Mouse (Mus musculus) intestine, embryonic 14.5 days (tissue): ENCODE results near the gene 4930555G01Rik. TPM values are rescaled to one million over a fixed set of nuclear protein-coding genes. Genes with fewer than 3 reads are reported as not detected.
"Not testable (repeated sequence)": the region's sequence is repeated elsewhere in the genome, so short reads cannot be mapped to it uniquely, and the experiment has no call there.

Source experiments
- ATAC-seq: fragments of 200-750 bp; cut with Nextera tagmentation; replicated peaks from 2 replicates; pipeline ENCODE4 v1.8.0; 2017; ENCODE audit warnings: low read depth, moderate number of reproducible peaks, moderate TSS enrichment, moderate library complexity; ENCODE audit not compliant: low FRiP score, low TSS enrichment
- DNase-seq: peaks from one replicate; pipeline ENCODE4 v3.0.0-alpha.2; 2018; ENCODE audit warnings: low spot score
- H3K27ac ChIP-seq: fragments of 300-500 bp; sonication (generic); 2 replicates; pipeline ENCODE4 v1.5.1; 2014; ENCODE audit warnings: low read depth, mild to moderate bottlenecking, control low read depth
- H3K27me3 ChIP-seq: fragments of 300-500 bp; sonication (generic); replicated peaks from 2 replicates; pipeline ENCODE4 v1.6.1; 2014; ENCODE audit warnings: low read length, control low read depth; ENCODE audit not compliant: control insufficient read depth, insufficient read depth
- H3K36me3 ChIP-seq: fragments of 300-500 bp; sonication (generic); 2 replicates; pipeline ENCODE4 v1.6.1; 2014; ENCODE audit warnings: low read length, control low read depth; ENCODE audit not compliant: control insufficient read depth, insufficient read depth
- H3K4me1 ChIP-seq: fragments of 300-500 bp; sonication (generic); replicated peaks from 2 replicates; pipeline ENCODE4 v1.6.1; 2014; ENCODE audit warnings: low read length, control low read depth, mixed read lengths; ENCODE audit not compliant: control insufficient read depth, insufficient read depth
- H3K4me2 ChIP-seq: fragments of 300-500 bp; sonication (generic); 2 replicates; pipeline ENCODE4 v1.6.1; 2014; ENCODE audit warnings: low read length
- H3K4me3 ChIP-seq: fragments of 300-500 bp; sonication (generic); 2 replicates; pipeline ENCODE4 v1.5.1; 2014; ENCODE audit warnings: low read depth, low read length, control low read depth, mixed read lengths
- H3K9ac ChIP-seq: fragments of 300-500 bp; sonication (generic); 2 replicates; pipeline ENCODE4 v1.6.1; 2014; ENCODE audit warnings: mild to moderate bottlenecking, low read length
- H3K9me3 ChIP-seq: fragments of 300-500 bp; sonication (generic); 2 replicates; pipeline ENCODE4 v1.6.1; 2016; ENCODE audit warnings: low read length, control low read depth; ENCODE audit not compliant: control insufficient read depth
- WGBS: fragments of 180-500 bp; shearing (Covaris S2); extraction: QIAGEN DNeasy Blood & Tissue Kit; methylation state at CpG from one replicate; pipeline ENCODE4 v1.1.7; 2014; 5-methylcytosine and 5-hydroxymethylcytosine counted together
- polyA plus RNA-seq: library from polyadenylated mRNA; unstranded; fragments of >200 nt; fragmentation: Nextera tagmentation; extraction: Ambion mirVana; gene quantifications from 2 replicates; pipeline ENCODE4 v1.2.1, GENCODE M21; 2014

4930555G01Rik gene
- not detected in 2 replicates for polyA plus RNA-seq

- not testable (repeated sequence) for H3K4me1 ChIP-seq, H3K27me3 ChIP-seq, DNase-seq, H3K36me3 ChIP-seq, ATAC-seq, H3K4me2 ChIP-seq, H3K9ac ChIP-seq, H3K4me3 ChIP-seq, H3K9me3 ChIP-seq, H3K27ac ChIP-seq
- no CpG with 5 or more reads among the region's 3 CpGs for WGBS
Measured at GRCm38 (mm10) chr14:5050329-5050728, at the start of gene 4930555G01Rik. 4930555G01Rik (plus strand) TSS chr14:5050629.

- not testable (repeated sequence) for DNase-seq
Measured at GRCm38 (mm10) chr14:5015591-5015990, 34.8 kb upstream of the 4930555G01Rik start, which contains the start of gene Gm3298. Gm3298 (plus strand) TSS chr14:5015891.

GRCm38 (mm10) chr14:5070611-5071490, 20.4 kb downstream of the 4930555G01Rik start, which contains the start of gene Gm8281:
Gm8281 (plus strand) TSS chr14:5071040.
- Histone ChIP-seq H3K4me2 (peak within 1 kb of the TSS; percentile 48), H3K4me3 (peak within 1 kb of the TSS; percentile 31)
- not testable (repeated sequence) for ATAC-seq, H3K27me3 ChIP-seq, H3K4me1 ChIP-seq, H3K9me3 ChIP-seq, H3K36me3 ChIP-seq, H3K9ac ChIP-seq, H3K27ac ChIP-seq
- WGBS, result 2% methylated on average over 20 of the region's 63 CpGs
- DNase-seq, result peak; percentile 62

More at GRCm38 (mm10) chr14:5015591-5015990, 34.8 kb upstream of the 4930555G01Rik start, which contains the start of gene Gm3298:
- H3K4me1 ChIP-seq, ATAC-seq, H3K9me3 ChIP-seq, H3K27ac ChIP-seq, H3K4me2 ChIP-seq, H3K4me3 ChIP-seq, H3K9ac ChIP-seq, H3K36me3 ChIP-seq, H3K27me3 ChIP-seq: not testable (repeated sequence)
- WGBS, result no CpG with 5 or more reads among the region's 2 CpGs

Other genes starting within 250 kb of the 4930555G01Rik start
- not detected in 2 replicates for gene Gm3269, start 212.5 kb upstream of the 4930555G01Rik start, polyA plus RNA-seq
- 0.64 and 0.89 TPM in 2 replicates for gene Gm3264, start 195.1 kb upstream of the 4930555G01Rik start, polyA plus RNA-seq
- gene Gm3278, start 158.2 kb upstream of the 4930555G01Rik start, polyA plus RNA-seq, result not detected in 2 replicates
- not detected in 2 replicates for gene Gm8297, start 66.7 kb upstream of the 4930555G01Rik start, polyA plus RNA-seq
- gene Gm3298, start 34.7 kb upstream of the 4930555G01Rik start, polyA plus RNA-seq, result not detected in 2 replicates
- 1.3 and 1.5 TPM in 2 replicates for gene Gm8281, start 20.4 kb downstream of the 4930555G01Rik start, polyA plus RNA-seq
- not detected in 2 replicates for gene Gm8279, start 80.9 kb downstream of the 4930555G01Rik start, polyA plus RNA-seq
- not detected in 2 replicates for gene Gm3317, start 113.9 kb downstream of the 4930555G01Rik start, polyA plus RNA-seq
- gene Gm8271, start 135.2 kb downstream of the 4930555G01Rik start, polyA plus RNA-seq, result not detected in 2 replicates
- gene Gm3526, start 210.0 kb downstream of the 4930555G01Rik start, polyA plus RNA-seq, result not detected in 2 replicates